Mouse (Mus musculus): ENCODE data around the gene Pla2g12a.
A peak's percentile ranks its signal among the peaks of the same experiment; 100 is the strongest.

Gene Pla2g12a

GRCm38 (mm10) chr3:129878405-129879021 lies at the start of gene Pla2g12a:
Gene Pla2g12a (plus strand): TSS chr3:129878606.
- DNase-seq, result peak; percentile 97 to 98

DNA sequence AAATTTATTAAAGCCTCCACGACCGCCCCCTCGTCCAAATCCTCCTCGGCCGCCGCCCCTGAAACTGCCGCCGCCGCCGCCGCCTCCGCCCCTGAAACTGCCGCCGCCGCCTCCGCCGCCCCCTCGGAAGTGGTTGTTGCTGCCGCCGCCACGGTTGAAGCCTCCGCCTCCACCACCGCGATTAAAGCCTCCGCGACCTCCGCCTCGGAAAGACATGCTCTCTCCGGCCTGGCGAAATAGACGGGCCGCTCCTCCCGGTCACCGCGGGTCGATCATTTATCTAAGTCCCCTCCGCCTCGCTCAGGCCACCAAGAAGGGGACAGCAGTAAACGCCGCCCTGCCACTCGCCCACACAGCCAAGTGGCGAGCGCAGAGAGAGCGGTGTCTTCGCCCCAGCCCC lies 47.8 kb upstream of the Pla2g12a start:
- DNase-seq, result no peak

GRCm38 (mm10) chr3:129831035-129831568 lies 47.3 kb upstream of the Pla2g12a start, which contains the start of gene Gar1:
Gene Gar1 (minus strand): TSS chr3:129831396.
- peak; percentile 97 to 98 for DNase-seq

GRCm38 (mm10) chr3:129835388-129835934 lies 42.9 kb upstream of the Pla2g12a start, which contains the start of gene Cfi:
Gene Cfi (plus strand): TSS chr3:129835884.
- DNase-seq, result no peak

DNA sequence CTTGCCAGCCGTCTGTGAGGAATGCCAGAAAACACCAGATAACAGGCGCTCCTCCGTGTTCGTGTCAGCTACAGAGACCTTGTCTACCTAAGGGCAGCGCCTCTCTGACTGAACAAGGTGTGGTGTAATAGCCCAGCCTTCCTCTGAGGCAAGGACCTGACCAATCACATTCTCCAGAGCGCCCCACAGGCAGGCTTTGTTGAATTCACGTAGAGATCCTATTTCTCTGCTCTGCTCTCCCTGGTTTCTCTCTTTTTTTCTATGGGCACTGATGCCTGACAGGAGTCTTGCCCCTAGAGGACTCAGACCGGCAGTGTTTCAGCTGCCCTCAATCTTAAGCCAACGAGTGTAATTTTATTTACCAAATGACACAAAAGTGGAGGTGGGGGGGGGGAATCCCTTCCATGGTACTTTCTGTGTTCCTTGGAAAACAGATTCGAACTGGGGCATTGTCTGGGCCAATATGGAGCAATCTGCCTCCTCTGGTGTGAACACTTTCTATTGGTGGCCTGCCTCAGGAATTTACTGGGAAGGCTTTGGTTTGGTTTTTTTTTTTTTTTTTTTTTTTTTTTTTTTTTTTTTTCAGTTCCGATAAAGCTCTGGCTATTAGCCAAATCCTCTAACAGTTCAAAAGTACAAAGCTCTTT lies 42.2 kb upstream of the Pla2g12a start:
- no peak for DNase-seq

DNA sequence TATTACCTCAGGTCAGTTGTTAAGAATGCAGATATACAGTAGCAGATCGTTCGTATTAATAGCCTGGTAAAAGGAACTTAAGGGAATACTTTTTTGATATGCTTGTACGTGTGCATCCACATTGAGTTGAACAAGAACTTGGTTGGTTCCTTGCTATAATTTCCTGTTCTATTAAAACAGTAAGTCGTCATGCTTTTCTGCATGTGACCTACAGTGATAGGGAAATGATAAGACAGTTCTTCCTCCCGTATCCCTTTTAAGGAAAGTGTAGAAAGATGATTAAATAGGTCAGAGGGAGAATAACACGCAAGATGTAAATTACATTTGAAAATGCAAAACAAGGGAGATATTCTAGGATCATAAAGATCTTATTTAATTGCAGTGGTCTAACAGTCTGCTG lies 41.4 kb upstream of the Pla2g12a start:
- no peak for DNase-seq

DNA sequence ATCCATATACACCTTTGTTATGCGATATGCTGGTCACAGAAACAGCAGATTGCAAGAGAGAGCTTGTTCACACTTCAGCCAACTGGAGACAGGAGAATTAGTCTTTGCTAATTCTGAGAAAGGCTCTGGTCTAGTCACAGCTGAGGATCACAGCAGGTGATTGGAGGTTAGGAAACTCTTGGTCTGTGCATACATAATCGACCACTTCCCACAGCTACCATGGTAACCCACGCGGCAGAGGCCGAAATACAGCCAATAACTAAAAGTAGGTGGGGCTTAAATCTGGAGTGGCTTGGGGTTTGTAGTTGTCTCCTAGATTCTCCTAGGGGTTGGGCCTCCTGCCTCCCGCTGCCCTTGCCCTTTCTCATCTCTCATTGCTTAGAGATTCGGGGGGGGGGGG lies 40.4 kb upstream of the Pla2g12a start:
- no peak for DNase-seq

GRCm38 (mm10) chr3:129845868-129846267 lies 32.5 kb upstream of the Pla2g12a start:
- no peak for DNase-seq

GRCm38 (mm10) chr3:129846846-129847245 lies 31.6 kb upstream of the Pla2g12a start:
- DNase-seq, result no peak

- DNase-seq, result no peak
Measured at GRCm38 (mm10) chr3:129862592-129862991, 15.8 kb upstream of the Pla2g12a start.

- DNase-seq, result peak; percentile 61 to 72
Measured at GRCm38 (mm10) chr3:129863698-129864097, 14.7 kb upstream of the Pla2g12a start.

- no peak for DNase-seq
Measured at GRCm38 (mm10) chr3:129877327-129877726, 1.1 kb upstream of the Pla2g12a start.

- no peak for DNase-seq
Measured at GRCm38 (mm10) chr3:129879131-129879757, 838 bp downstream of the Pla2g12a start.

GRCm38 (mm10) chr3:129879913-129880312 lies 1.5 kb downstream of the Pla2g12a start:
- DNase-seq, result no peak

- DNase-seq, result no peak
Measured at GRCm38 (mm10) chr3:129880925-129881593, 2.7 kb downstream of the Pla2g12a start.

GRCm38 (mm10) chr3:129885577-129885976 lies 7.2 kb downstream of the Pla2g12a start:
- no peak for DNase-seq

DNA sequence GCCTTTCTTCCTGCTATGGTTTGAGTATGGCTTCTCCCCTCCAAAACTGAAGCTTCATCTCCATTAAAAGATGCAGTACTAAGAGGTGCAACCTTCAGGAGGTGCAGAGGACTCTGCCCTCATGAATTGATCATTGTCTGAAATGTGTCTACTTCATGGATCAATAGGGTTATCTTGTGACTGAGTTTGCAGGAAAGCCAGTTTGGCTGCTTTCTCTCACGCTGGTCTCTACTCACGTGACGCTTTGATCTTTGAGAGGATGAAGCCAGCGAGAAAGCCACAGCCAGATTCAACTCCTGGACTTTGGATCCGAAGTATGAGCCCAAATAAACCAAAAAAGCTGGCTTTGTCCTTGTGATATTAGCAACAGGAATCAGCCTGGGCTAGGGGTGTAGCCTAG lies 8.0 kb downstream of the Pla2g12a start:
- DNase-seq, result no peak

- no peak for DNase-seq
Measured at GRCm38 (mm10) chr3:129887779-129888517, 9.5 kb downstream of the Pla2g12a start.

DNA sequence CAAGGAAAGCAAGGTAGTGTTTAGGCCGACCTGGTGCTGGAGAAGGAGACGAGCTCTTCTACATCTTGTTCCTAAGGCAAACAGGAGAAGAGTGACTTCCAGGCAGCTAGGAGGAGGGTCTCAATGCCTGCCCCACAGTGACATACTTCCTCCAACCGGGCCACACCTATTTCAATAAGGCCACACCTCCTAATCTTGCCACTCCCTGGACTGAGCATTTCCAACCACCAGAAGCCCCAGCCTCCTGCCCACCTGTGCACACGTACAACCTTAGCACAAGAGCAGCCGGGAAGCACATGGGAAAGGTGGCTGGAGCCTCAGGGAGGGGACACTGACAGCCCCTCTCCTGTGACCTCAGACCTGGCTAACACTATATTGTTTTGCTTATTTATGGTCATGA lies 13.6 kb downstream of the Pla2g12a start:
- no peak for DNase-seq

- DNase-seq, result no peak
Measured at GRCm38 (mm10) chr3:129893143-129893542, 14.7 kb downstream of the Pla2g12a start.

GRCm38 (mm10) chr3:129896591-129896990 lies 18.2 kb downstream of the Pla2g12a start:
- DNase-seq, result no peak

DNA sequence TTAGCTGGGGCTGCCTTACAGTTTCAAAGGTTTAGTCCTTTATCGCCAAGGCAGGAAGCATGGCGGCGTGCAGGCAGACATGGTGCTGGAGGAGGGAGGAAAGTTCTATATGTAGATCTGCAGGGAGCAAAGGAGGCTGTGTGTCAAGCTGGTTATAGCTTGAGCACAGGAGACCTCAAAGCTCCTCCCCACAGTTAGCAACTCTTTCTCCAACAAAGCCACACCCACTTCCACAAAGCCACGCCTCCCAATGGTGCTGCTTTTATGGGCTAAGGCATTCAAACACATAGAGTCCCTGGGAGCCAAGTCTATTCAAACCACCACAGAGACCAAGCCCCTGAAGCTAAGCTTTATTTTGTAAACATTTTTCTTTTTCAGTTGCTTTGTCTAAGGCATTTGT lies 20.5 kb downstream of the Pla2g12a start:
- DNase-seq, result no peak
